Mouse (Mus musculus) kidney, embryonic 15.5 days (tissue): ENCODE measurements around the gene Capg. TPM values are rescaled to one million over a fixed set of nuclear protein-coding genes. Genes with fewer than 3 reads are reported as not detected.

Source experiments
- ATAC-seq: fragments of 200-750 bp; cut with Nextera tagmentation; replicated peaks from 2 replicates; pipeline ENCODE4 v1.8.0; 2017; ENCODE audit warnings: moderate TSS enrichment; ENCODE audit not compliant: low FRiP score
- H3K27ac ChIP-seq: fragments of 300-500 bp; sonication (generic); 2 replicates; pipeline ENCODE4 v1.5.1; 2015; ENCODE audit warnings: mild to moderate bottlenecking, inconsistent platforms
- H3K27me3 ChIP-seq: fragments of 300-500 bp; sonication (generic); 2 replicates; pipeline ENCODE4 v1.6.1; 2015; ENCODE audit warnings: inconsistent platforms
- H3K36me3 ChIP-seq: fragments of 300-500 bp; sonication (generic); 2 replicates; pipeline ENCODE4 v1.6.1; 2015; ENCODE audit warnings: inconsistent platforms
- H3K4me1 ChIP-seq: fragments of 300-500 bp; sonication (generic); 2 replicates; pipeline ENCODE4 v1.6.1; 2015; ENCODE audit warnings: inconsistent platforms
- H3K4me2 ChIP-seq: fragments of 300-500 bp; sonication (generic); 2 replicates; pipeline ENCODE4 v1.6.1; 2015; ENCODE audit warnings: moderate library complexity, mild to moderate bottlenecking, inconsistent platforms
- H3K4me3 ChIP-seq: fragments of 300-500 bp; sonication (generic); replicated peaks from 2 replicates; pipeline ENCODE4 v1.5.1; 2015; ENCODE audit warnings: mild to moderate bottlenecking, inconsistent platforms
- H3K9ac ChIP-seq: fragments of 300-500 bp; sonication (generic); 2 replicates; pipeline ENCODE4 v1.6.1; 2015; ENCODE audit warnings: mild to moderate bottlenecking, inconsistent platforms
- H3K9me3 ChIP-seq: fragments of 300-500 bp; sonication (generic); replicated peaks from 2 replicates; pipeline ENCODE4 v1.6.1; 2016; ENCODE audit warnings: inconsistent platforms
- WGBS: fragments of 180-500 bp; shearing (Covaris S2); methylation state at CpG from one replicate; pipeline ENCODE4 v1.1.7; 2015; ENCODE audit warnings: mixed read lengths; 5-methylcytosine and 5-hydroxymethylcytosine counted together
- polyA plus RNA-seq: library from polyadenylated mRNA; unstranded; fragments of >200 nt; fragmentation: Nextera tagmentation; extraction: Ambion mirVana; gene quantifications from 2 replicates; pipeline ENCODE4 v1.2.1, GENCODE M21; 2015

Capg gene
- polyA plus RNA-seq, 1 experiment from 2014 or later = 70.7 TPM

GRCm38 (mm10) chr6:72600771-72601170 is 56.6 kb downstream of the Capg start:
- 89% methylated on average over 12 of the region's 12 CpGs for WGBS
- Histone ChIP-seq H3K36me3 (peaks cover 31% of the 10 kb centered on the region), H3K27ac (no peak overlapping the region), H3K4me3 (no peak overlapping the region), H3K9ac (no peak overlapping the region), H3K9me3 (no peaks in the 10 kb centered on the region), H3K27me3 (no peaks in the 10 kb centered on the region), H3K4me1 (peaks cover 22% of the 10 kb centered on the region), H3K4me2 (no peak overlapping the region)
- no peak for ATAC-seq

GRCm38 (mm10) chr6:72601732-72602131 is 57.5 kb downstream of the Capg start:
- ATAC-seq = no peak
- 49% methylated on average over 1 of the region's 1 CpGs for WGBS

GRCm38 (mm10) chr6:72604066-72604465 is 59.9 kb downstream of the Capg start:
- 78% methylated on average over 2 of the region's 2 CpGs for WGBS

More at GRCm38 (mm10) chr6:72601732-72602131, 57.5 kb downstream of the Capg start:
- no peaks in the 10 kb centered on the region for H3K27me3 ChIP-seq
- peaks cover 18% of the 10 kb centered on the region for H3K4me1 ChIP-seq
- H3K4me3 ChIP-seq = no peak overlapping the region
- no peak overlapping the region for H3K27ac ChIP-seq
- no peak overlapping the region for H3K9ac ChIP-seq
- no peaks in the 10 kb centered on the region for H3K9me3 ChIP-seq
- H3K4me2 ChIP-seq = no peak overlapping the region
- H3K36me3 ChIP-seq = peaks cover 41% of the 10 kb centered on the region

GRCm38 (mm10) chr6:72607060-72607459 is 62.9 kb downstream of the Capg start:
- peaks cover 90% of the 10 kb centered on the region for H3K36me3 ChIP-seq
- no peak for ATAC-seq
- no peak overlapping the region for H3K9ac ChIP-seq
- WGBS = 82% methylated on average over 4 of the region's 4 CpGs
- H3K27me3 ChIP-seq = no peaks in the 10 kb centered on the region
- H3K27ac ChIP-seq = no peak overlapping the region
- H3K4me3 ChIP-seq = no peak overlapping the region
- H3K9me3 ChIP-seq = no peaks in the 10 kb centered on the region
- H3K4me1 ChIP-seq = no peaks in the 10 kb centered on the region
- no peak overlapping the region for H3K4me2 ChIP-seq

More at GRCm38 (mm10) chr6:72604066-72604465, 59.9 kb downstream of the Capg start:
- peaks cover 61% of the 10 kb centered on the region for H3K36me3 ChIP-seq
- H3K27me3 ChIP-seq = no peaks in the 10 kb centered on the region
- H3K4me3 ChIP-seq = no peak overlapping the region
- no peaks in the 10 kb centered on the region for H3K9me3 ChIP-seq
- no peak overlapping the region for H3K4me2 ChIP-seq
- peaks cover 1% of the 10 kb centered on the region for H3K4me1 ChIP-seq
- no peak overlapping the region for H3K27ac ChIP-seq
- no peak overlapping the region for H3K9ac ChIP-seq
- no peak for ATAC-seq

- no peak overlapping the region for H3K27ac ChIP-seq
- no peaks in the 10 kb centered on the region for H3K9me3 ChIP-seq
- H3K4me1 ChIP-seq = no peaks in the 10 kb centered on the region
- no peak overlapping the region for H3K4me3 ChIP-seq
- no peaks in the 10 kb centered on the region for H3K27me3 ChIP-seq
- 76% methylated on average over 5 of the region's 5 CpGs for WGBS
- H3K4me2 ChIP-seq = no peak overlapping the region
- peaks cover 91% of the 10 kb centered on the region for H3K36me3 ChIP-seq
- no peak for ATAC-seq
- H3K9ac ChIP-seq = no peak overlapping the region
Observed at GRCm38 (mm10) chr6:72607676-72608075, 63.5 kb downstream of the Capg start.

GRCm38 (mm10) chr6:72608662-72609184 is 64.5 kb downstream of the Capg start:
- WGBS = 88% methylated on average over 4 of the region's 4 CpGs
- Histone ChIP-seq H3K9ac (no peak overlapping the region), H3K27me3 (no peaks in the 10 kb centered on the region), H3K4me3 (no peak overlapping the region), H3K27ac (no peak overlapping the region), H3K9me3 (no peaks in the 10 kb centered on the region), H3K4me2 (no peak overlapping the region), H3K36me3 (peaks cover 91% of the 10 kb centered on the region), H3K4me1 (peaks cover 5% of the 10 kb centered on the region)
- ATAC-seq = no peak

- no peak for ATAC-seq
- H3K4me2 ChIP-seq = no peak overlapping the region
- H3K9me3 ChIP-seq = no peaks in the 10 kb centered on the region
- peaks cover 80% of the 10 kb centered on the region for H3K36me3 ChIP-seq
- H3K4me1 ChIP-seq = peaks cover 20% of the 10 kb centered on the region
- no peak overlapping the region for H3K27ac ChIP-seq
- WGBS = 28% methylated on average over 4 of the region's 4 CpGs
- H3K27me3 ChIP-seq = no peaks in the 10 kb centered on the region
- no peak overlapping the region for H3K9ac ChIP-seq
- H3K4me3 ChIP-seq = no peak overlapping the region
Observed at GRCm38 (mm10) chr6:72610261-72610660, 66.1 kb downstream of the Capg start.

Other genes starting within 250 kb of the Capg start
- not detected in 2 replicates for gene Sftpb, start 239.8 kb upstream of the Capg start, polyA plus RNA-seq
- 46.3 and 50.3 TPM in 2 replicates for gene Usp39, start 199.2 kb upstream of the Capg start, polyA plus RNA-seq
- gene 0610030E20Rik, start 197.1 kb upstream of the Capg start, polyA plus RNA-seq = 27.6 and 29.8 TPM in 2 replicates
- gene Tmem150a, start 188.9 kb upstream of the Capg start, polyA plus RNA-seq = 24.0 and 26.7 TPM in 2 replicates
- gene Rnf181, start 177.4 kb upstream of the Capg start, polyA plus RNA-seq = 116 and 130 TPM in 2 replicates
- 35.0 and 40.7 TPM in 2 replicates for gene Vamp5, start 163.9 kb upstream of the Capg start, polyA plus RNA-seq
- gene Vamp8, start 153.7 kb upstream of the Capg start, polyA plus RNA-seq = 146 and 150 TPM in 2 replicates
- 32.5 and 36.0 TPM in 2 replicates for gene Ggcx, start 130.1 kb upstream of the Capg start, polyA plus RNA-seq
- 418 and 431 TPM in 2 replicates for gene Mat2a, start 104.8 kb upstream of the Capg start, polyA plus RNA-seq
- 0.13 and 0.14 TPM in 2 replicates for gene Sh2d6, start 22.7 kb upstream of the Capg start, polyA plus RNA-seq
- 14.6 and 16.8 TPM in 2 replicates for gene Elmod3, start 54.0 kb downstream of the Capg start, polyA plus RNA-seq
- 22.1 and 24.6 TPM in 2 replicates for gene Retsat, start 54.1 kb downstream of the Capg start, polyA plus RNA-seq
- gene Tgoln1, start 72.6 kb downstream of the Capg start, polyA plus RNA-seq = 37.5 and 39.5 TPM in 2 replicates
- 35.2 and 38.2 TPM in 2 replicates for gene Tcf7l1, start 244.9 kb downstream of the Capg start, polyA plus RNA-seq